Mouse (Mus musculus) ES-Bruce4 (cell line): Measurements from ENCODE around the gene Scrn1. TPM values are rescaled to one million over a fixed set of nuclear protein-coding genes. Genes with fewer than 3 reads are reported as not detected.

Experiments
- H3K27ac ChIP-seq: 2 replicates; pipeline ENCODE4 v1.5.1; 2012; ENCODE audit warnings: low read length, inconsistent platforms; ENCODE audit not compliant: insufficient read depth
- H3K27me3 ChIP-seq: 2 replicates; pipeline ENCODE4 v1.6.1; 2012; ENCODE audit warnings: mild to moderate bottlenecking, low read length, inconsistent platforms; ENCODE audit not compliant: control insufficient read depth, poor library complexity, insufficient read depth, severe bottlenecking
- H3K36me3 ChIP-seq: 2 replicates; pipeline ENCODE4 v1.6.1; 2012; ENCODE audit warnings: inconsistent platforms, mild to moderate bottlenecking, low read length, moderate library complexity; ENCODE audit not compliant: control insufficient read depth, poor library complexity, insufficient read depth, severe bottlenecking
- H3K4me1 ChIP-seq: one replicate; pipeline ENCODE4 v1.8.1; 2011; ENCODE audit warnings: low read length; ENCODE audit not compliant: control insufficient read depth, insufficient read depth
- H3K4me3 ChIP-seq: 2 replicates; pipeline ENCODE4 v1.5.1; 2011; ENCODE audit warnings: low read depth, mild to moderate bottlenecking, low read length
- H3K9ac ChIP-seq: 2 replicates; pipeline ENCODE4 v1.6.1; 2012; ENCODE audit warnings: low read depth, mild to moderate bottlenecking, inconsistent platforms; ENCODE audit not compliant: poor library complexity, severe bottlenecking
- H3K9me3 ChIP-seq: replicated peaks from 2 replicates; pipeline ENCODE4 v1.6.1; 2012; ENCODE audit warnings: mild to moderate bottlenecking, low read length, inconsistent platforms; ENCODE audit not compliant: control insufficient read depth, poor library complexity, insufficient read depth, severe bottlenecking
- CTCF ChIP-seq: IDR thresholded peaks from one replicate; pipeline ENCODE4 v1.8.1; 2011; ENCODE audit warnings: low read depth, low read length
- EP300 ChIP-seq: IDR thresholded peaks from 2 replicates; pipeline ENCODE4 v1.6.1; 2011; ENCODE audit warnings: low read depth, low read length; ENCODE audit not compliant: insufficient read depth
- POLR2A ChIP-seq: IDR thresholded peaks from one replicate; pipeline ENCODE4 v1.8.1; 2011; ENCODE audit warnings: low read length; ENCODE audit not compliant: insufficient read depth
- polyA plus RNA-seq: library from polyadenylated mRNA; stranded (reverse); fragments of >200 nt; gene quantifications from 2 replicates; pipeline ENCODE4 v1.2.4, GENCODE M21; 2011; ENCODE audit warnings: low read depth; ENCODE audit not compliant: missing spikeins, insufficient read depth, insufficient read length

Gene Scrn1
- polyA plus RNA-seq, 1 experiment: 8.2 TPM

GRCm38 (mm10) chr6:54591778-54592177, 25.5 kb upstream of the Scrn1 start:
- Histone ChIP-seq H3K36me3 (no peaks in the 10 kb centered on the region), H3K4me3 (no peak overlapping the region), H3K4me1 (no peaks in the 10 kb centered on the region), H3K9ac (no peak overlapping the region), H3K27ac (no peak overlapping the region), H3K27me3 (no peaks in the 10 kb centered on the region), H3K9me3 (no peaks in the 10 kb centered on the region)
- TF ChIP-seq EP300 (no peak), POLR2A (no peak), CTCF (no peak)

GRCm38 (mm10) chr6:54590691-54591090, 24.4 kb upstream of the Scrn1 start:
- TF ChIP-seq EP300: no peak
- TF ChIP-seq POLR2A: no peak
- no peak for TF ChIP-seq CTCF

GRCm38 (mm10) chr6:54588212-54588611, 21.9 kb upstream of the Scrn1 start:
- no peaks in the 10 kb centered on the region for H3K36me3 ChIP-seq
- no peak for TF ChIP-seq CTCF
- TF ChIP-seq POLR2A: no peak
- TF ChIP-seq EP300: no peak

More at GRCm38 (mm10) chr6:54590691-54591090, 24.4 kb upstream of the Scrn1 start:
- no peaks in the 10 kb centered on the region for H3K4me1 ChIP-seq
- H3K4me3 ChIP-seq: no peak overlapping the region
- no peaks in the 10 kb centered on the region for H3K9me3 ChIP-seq
- H3K27ac ChIP-seq: no peak overlapping the region
- H3K27me3 ChIP-seq: no peaks in the 10 kb centered on the region
- H3K36me3 ChIP-seq: no peaks in the 10 kb centered on the region
- no peak overlapping the region for H3K9ac ChIP-seq

GRCm38 (mm10) chr6:54587683-54588082, 21.4 kb upstream of the Scrn1 start:
- Histone ChIP-seq H3K4me1 (no peaks in the 10 kb centered on the region), H3K9ac (no peak overlapping the region), H3K36me3 (no peaks in the 10 kb centered on the region), H3K27me3 (no peaks in the 10 kb centered on the region), H3K9me3 (no peaks in the 10 kb centered on the region), H3K27ac (no peak overlapping the region), H3K4me3 (no peak overlapping the region)
- TF ChIP-seq EP300 (no peak), POLR2A (no peak), CTCF (no peak)

More at GRCm38 (mm10) chr6:54588212-54588611, 21.9 kb upstream of the Scrn1 start:
- H3K27ac ChIP-seq: no peak overlapping the region
- no peaks in the 10 kb centered on the region for H3K9me3 ChIP-seq
- no peaks in the 10 kb centered on the region for H3K27me3 ChIP-seq
- H3K4me3 ChIP-seq: no peak overlapping the region
- H3K9ac ChIP-seq: no peak overlapping the region
- H3K4me1 ChIP-seq: no peaks in the 10 kb centered on the region

- no peak overlapping the region for H3K27ac ChIP-seq
- no peak overlapping the region for H3K9ac ChIP-seq
- no peaks in the 10 kb centered on the region for H3K27me3 ChIP-seq
- no peak overlapping the region for H3K4me3 ChIP-seq
- TF ChIP-seq POLR2A (no peak), CTCF (no peak), EP300 (no peak)
- H3K36me3 ChIP-seq: no peaks in the 10 kb centered on the region
- no peaks in the 10 kb centered on the region for H3K4me1 ChIP-seq
- no peaks in the 10 kb centered on the region for H3K9me3 ChIP-seq
Observed at GRCm38 (mm10) chr6:54586911-54587310, 20.6 kb upstream of the Scrn1 start.

GRCm38 (mm10) chr6:54586175-54586574, 19.9 kb upstream of the Scrn1 start:
- H3K9me3 ChIP-seq: no peaks in the 10 kb centered on the region
- no peak for TF ChIP-seq EP300
- no peak for TF ChIP-seq POLR2A
- no peak for TF ChIP-seq CTCF
- no peaks in the 10 kb centered on the region for H3K27me3 ChIP-seq
- H3K4me3 ChIP-seq: no peak overlapping the region
- H3K36me3 ChIP-seq: no peaks in the 10 kb centered on the region
- no peaks in the 10 kb centered on the region for H3K4me1 ChIP-seq
- no peak overlapping the region for H3K9ac ChIP-seq
- no peak overlapping the region for H3K27ac ChIP-seq
